Mouse (Mus musculus): ENCODE data around the gene Fam160a1.

The Fam160a1 gene

DNA sequence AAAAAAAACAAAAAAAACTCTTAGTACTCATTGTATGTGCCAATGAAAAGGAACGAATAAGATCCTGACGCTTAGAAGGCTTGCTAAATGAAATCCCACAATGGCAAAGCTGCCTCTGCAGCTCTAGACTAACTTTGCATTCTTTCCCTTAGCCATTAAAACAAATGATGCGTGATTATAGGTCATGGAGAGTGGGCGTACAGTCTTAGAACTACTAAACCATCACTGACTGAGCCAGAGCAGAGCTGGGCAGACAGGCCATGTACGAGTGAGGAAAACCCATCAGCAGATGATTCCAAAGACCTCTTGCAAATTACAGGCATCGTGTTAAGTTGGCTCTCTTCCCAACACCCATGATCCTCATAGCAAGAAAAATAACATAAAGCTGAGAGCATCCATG is 10.7 kb upstream of the Fam160a1 start:
- no peak for DNase-seq (ENCODE audit: low read depth, low spot score)

DNA sequence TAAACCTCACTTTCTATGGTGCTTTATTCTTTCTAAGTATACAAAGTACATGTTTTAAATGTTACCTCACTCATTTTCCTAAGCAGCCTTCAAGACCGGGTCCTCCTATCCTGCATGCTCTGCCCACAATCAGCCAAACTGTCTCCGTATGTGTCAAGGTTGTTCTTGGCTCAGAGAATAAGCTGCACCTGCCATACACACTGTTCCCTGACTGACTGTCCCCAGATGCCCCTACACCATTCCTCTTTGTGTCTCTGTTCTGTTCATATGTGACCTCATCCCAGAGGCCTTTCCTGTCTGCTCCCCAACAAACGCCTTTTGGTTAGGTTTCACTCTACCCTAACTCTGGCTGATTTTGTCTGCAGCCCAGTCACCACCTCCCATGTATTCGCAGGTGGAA is 10.2 kb upstream of the Fam160a1 start:
- DNase-seq (ENCODE audit: low read depth, low spot score) = no peak

DNA sequence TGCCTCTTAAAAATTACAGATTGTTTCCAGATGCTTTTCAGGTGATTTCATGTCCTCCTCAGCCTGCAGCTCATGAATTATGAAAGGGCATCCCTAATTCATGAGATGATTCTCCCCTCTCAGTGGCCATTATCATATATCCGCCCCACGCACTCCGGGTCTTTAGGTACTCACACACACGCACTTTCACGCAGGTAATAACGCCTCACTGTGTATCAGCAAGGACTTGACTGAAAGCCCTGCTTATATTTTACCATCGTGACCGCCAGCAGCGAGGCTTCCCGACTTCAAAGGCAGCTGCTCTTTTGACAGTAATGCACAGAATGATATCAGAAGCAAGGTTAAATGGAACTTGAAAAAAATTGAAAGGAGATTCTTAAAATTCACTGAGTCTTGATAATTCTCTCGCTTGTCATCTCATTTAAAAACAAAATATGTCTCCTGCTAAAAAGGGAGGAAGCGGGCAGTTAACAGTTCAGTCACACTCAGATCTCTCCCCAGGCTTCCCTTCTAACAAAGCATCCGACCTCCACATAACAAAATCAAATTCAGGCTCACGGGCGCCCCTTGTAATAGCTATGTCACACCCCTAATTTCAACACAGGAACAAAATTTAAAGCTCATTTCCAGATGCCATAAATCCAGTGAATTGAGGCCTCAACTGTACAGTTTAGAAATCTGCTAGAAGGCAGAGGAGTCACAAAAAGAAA is 3.9 kb upstream of the Fam160a1 start:
- no peak for DNase-seq (ENCODE audit: low read depth, low spot score)

GRCm38 (mm10) chr3:85819319-85819718 is 2.2 kb upstream of the Fam160a1 start:
- no peak for DNase-seq (ENCODE audit: low read depth, low spot score)

GRCm38 (mm10) chr3:85814241-85814640 is 2.9 kb downstream of the Fam160a1 start:
- no peak for DNase-seq (ENCODE audit: low read depth, low spot score)

- no peak for DNase-seq (ENCODE audit: low read depth, low spot score)
Measured at GRCm38 (mm10) chr3:85813101-85814014, 3.7 kb downstream of the Fam160a1 start.

- DNase-seq (ENCODE audit: low read depth, low spot score) = no peak
Measured at GRCm38 (mm10) chr3:85812010-85812409, 5.1 kb downstream of the Fam160a1 start.

- DNase-seq (ENCODE audit: low read depth, low spot score) = no peak
Measured at GRCm38 (mm10) chr3:85793166-85793565, 23.9 kb downstream of the Fam160a1 start.

DNA sequence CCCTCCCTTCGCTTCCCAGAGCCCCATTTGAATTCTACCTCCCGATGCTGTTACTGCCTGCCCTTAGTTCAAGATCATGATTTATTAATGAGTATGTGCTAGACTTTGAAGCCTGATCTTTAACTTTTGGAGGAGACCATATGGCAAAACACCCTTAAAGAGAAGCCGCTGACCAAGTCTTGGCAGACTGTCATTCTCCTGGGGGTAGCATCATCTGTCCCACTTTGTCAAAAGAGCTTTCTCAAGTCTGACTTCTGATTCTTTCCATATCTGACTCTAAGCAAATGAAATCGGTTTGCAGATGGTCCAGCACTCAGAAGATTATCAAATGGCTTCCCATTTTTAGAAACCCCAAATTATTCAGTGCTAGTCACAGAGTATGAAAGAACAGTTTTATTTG is 27.3 kb downstream of the Fam160a1 start:
- no peak for DNase-seq (ENCODE audit: low read depth, low spot score)

- no peak for DNase-seq (ENCODE audit: low read depth, low spot score)
Measured at GRCm38 (mm10) chr3:85786501-85786900, 30.6 kb downstream of the Fam160a1 start.

DNA sequence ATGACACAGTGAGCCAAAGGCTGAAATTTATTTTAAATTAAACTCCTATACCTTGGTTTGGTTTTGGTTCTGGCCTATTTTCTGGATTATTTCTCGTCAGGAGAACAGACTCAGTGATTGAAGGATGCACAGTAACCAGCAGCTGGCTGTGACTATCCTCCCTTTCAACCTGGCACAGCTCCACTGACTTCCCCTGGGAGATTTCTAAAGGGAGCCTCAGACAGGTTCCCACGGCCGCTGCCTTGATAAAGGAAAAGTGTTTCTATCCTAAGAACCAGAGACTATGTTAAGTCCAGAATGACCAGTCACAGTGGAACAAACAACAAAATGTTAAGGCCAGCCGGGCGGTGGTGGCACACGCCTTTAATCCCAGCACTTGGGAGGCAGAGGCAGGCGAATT is 36.2 kb downstream of the Fam160a1 start:
- no peak for DNase-seq (ENCODE audit: low read depth, low spot score)

DNA sequence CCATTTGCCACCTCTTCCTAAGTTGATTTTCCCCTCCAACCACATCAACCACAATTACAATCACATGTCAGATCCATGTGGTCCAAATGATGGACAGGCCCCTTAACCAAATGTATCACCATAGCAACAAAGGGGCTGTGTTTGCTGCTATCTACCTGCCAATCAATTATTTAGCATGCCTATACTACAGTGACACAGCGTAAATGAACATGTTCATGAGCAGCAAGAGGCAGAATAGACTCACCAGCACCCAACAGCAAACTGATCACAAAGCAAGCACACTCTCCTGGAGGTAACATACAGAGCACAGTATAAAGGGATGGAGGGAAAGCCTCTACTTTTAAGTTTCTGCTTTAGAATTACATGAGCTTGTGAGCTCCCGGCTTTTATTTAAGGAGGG is 36.8 kb downstream of the Fam160a1 start:
- DNase-seq (ENCODE audit: low read depth, low spot score) = no peak

DNA sequence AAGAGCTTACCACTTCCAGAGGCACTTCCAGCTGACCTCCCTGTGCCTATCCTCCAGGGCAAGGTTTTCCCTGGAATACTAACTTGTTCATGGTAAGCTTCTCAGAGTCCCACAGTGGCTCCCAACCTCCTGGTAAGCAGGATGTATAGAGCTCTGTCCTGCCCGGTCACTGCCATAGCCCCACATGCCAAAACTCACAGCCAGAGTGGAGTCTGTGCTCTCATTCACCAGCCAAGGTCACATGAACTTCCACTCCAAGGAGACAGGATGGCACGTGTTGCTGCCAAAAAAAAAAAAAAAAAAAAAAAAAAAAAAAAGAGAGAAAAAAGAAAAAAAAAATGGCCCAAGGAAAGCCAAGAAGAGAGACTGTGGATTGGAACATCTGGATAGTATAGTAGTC is 39.2 kb downstream of the Fam160a1 start:
- no peak for DNase-seq (ENCODE audit: low read depth, low spot score)

GRCm38 (mm10) chr3:85777356-85777755 is 39.7 kb downstream of the Fam160a1 start:
- DNase-seq (ENCODE audit: low read depth, low spot score) = no peak

GRCm38 (mm10) chr3:85776707-85777106 is 40.4 kb downstream of the Fam160a1 start:
- peak; percentile 31 for DNase-seq (ENCODE audit: low read depth, low spot score)

- DNase-seq (ENCODE audit: low read depth, low spot score) = no peak
Measured at GRCm38 (mm10) chr3:85776126-85776525, 41.0 kb downstream of the Fam160a1 start.

- no peak for DNase-seq (ENCODE audit: low read depth, low spot score)
Measured at GRCm38 (mm10) chr3:85773886-85774285, 43.2 kb downstream of the Fam160a1 start.

DNA sequence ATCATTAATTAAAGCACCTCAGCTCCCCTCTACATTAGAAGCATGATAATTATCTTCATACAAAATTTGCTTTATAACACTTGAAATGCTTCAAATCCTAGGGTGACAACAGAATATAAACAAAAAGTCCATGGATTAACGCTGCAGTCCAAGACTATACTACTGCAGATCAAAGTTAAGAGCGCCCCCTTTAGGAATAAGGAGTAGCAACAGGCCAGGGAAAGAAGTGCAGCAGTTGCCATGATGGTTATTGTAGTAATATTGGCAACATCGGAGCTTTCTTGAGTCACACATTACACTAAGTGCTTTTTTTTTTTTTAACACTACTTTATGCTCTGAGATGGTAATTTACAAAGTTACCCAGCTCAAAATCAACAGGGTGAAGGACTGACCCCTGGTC is 43.7 kb downstream of the Fam160a1 start:
- DNase-seq (ENCODE audit: low read depth, low spot score) = no peak

GRCm38 (mm10) chr3:85764937-85765337 is 52.2 kb downstream of the Fam160a1 start:
- DNase-seq (ENCODE audit: low read depth, low spot score) = no peak

DNA sequence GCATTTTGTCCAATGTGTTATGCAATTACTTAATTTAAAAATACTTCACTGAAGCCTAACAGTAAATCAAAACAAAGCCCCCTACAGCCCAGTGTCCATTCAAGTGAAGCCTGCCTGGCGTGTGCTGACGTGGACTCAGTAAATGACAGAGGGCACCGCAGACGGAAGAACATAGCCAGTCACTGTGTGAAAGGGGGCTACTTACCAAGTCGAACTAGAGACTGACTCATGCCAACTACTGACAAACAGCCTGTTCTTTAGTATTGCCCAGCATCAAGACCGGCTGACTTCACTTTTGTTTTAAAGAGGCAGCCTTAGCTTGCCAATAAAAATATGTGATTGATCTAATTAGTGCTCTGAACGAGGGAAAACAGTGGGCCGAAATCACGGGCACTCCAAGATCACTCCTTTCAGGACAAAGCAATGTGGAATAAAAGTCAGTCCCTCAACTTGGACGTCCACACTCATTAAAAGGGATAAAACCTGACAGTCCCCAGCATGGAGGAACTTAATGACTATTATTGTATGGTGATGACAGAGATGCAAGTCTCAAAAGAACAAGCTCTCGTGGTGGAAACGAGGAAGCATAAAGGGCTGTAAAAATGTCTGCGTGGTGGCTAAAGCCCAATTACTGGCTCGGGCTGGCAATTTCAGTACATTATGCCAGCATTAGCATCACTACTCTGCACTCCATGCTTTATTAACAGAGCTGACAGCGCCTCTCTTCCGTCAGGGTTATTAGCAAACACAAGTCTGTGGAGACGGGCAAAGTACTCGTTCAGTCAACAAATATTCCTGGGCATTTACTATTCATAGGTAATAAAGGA is 52.9 kb downstream of the Fam160a1 start:
- DNase-seq (ENCODE audit: low read depth, low spot score) = no peak

GRCm38 (mm10) chr3:85757944-85758343 is 59.1 kb downstream of the Fam160a1 start:
- DNase-seq (ENCODE audit: low read depth, low spot score) = no peak

GRCm38 (mm10) chr3:85757435-85757834 is 59.7 kb downstream of the Fam160a1 start:
- DNase-seq (ENCODE audit: low read depth, low spot score) = no peak
